In the genomic region with DNA sequence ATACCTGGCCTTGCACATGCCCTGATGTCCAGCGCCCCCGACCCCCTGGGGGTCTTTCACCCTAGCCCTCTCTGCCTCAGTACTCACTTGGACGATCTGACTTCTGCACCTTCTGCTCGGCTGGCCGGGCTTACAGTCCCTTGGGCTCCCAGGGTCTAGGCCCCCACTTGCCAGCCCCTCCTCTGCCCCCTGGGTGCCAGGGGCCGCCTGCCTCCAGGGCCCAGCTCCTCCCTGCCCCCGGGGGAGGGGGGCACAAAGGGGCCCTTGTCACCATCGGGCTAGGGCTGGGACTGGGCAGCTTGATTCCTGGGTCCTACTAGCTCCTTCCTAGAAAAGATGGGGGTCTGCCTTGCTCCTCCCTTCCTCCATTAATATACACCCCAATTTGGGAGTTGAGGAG, we compare ENCODE assay signal across 13 mouse cellular contexts. TPM values are rescaled to one million over a fixed set of nuclear protein-coding genes. Genes with fewer than 3 reads are reported as not detected.
DNase-seq lines count a peak whose midpoint lies in the region; ATAC-seq and TF ChIP-seq lines count a peak whose summit lies in the region.
"Had no signal": no experiment of that assay in that cellular context is flagged by ENCODE, and none has a peak within 500 bp of the region (broad histone marks: within the 10 kb centered on the region; RNA-seq: fewer than 3 reads in every experiment).

Mag (minus strand) TSS at position 142 of the 400 bp plus-strand sequence.

- no peaks in the 10 kb centered on the region for H3K36me3 ChIP-seq in midbrain, postnatal 0 days (ENCODE audit: insufficient read depth, low read length)
- H3K36me3 ChIP-seq: limb, embryonic 15.5 days had no signal

- ATAC-seq in midbrain, postnatal 0 days (ENCODE audit: low FRiP score), result no peak

- peak in 1 of 2 experiments; percentile 7 for DNase-seq in frontal cortex, adult 2 months (ENCODE audit: extremely low spot score in 1 of 2, low spot score in 1 of 2)
- DNase-seq in frontal cortex, postnatal 10 days (ENCODE audit: low spot score in 2 of 2), result no peak
- DNase-seq in retina, embryonic 14.5 days (ENCODE audit: low spot score), result peak; percentile 0
- DNase-seq in retina, postnatal 1 day, result no peak
- no peak for DNase-seq in layer of hippocampus, postnatal 25 days (ENCODE audit: extremely low spot score in 1 of 2, low spot score in 1 of 2)
- no peak for DNase-seq in kidney, adult 11 months
- DNase-seq in midbrain, postnatal 0 days (ENCODE audit: low spot score), result no peak
- DNase-seq: heart, postnatal 4 days; lung, adult 18-20 months had no signal

- no peaks in the 10 kb centered on the region for H3K27me3 ChIP-seq in midbrain, postnatal 0 days (ENCODE audit: insufficient read depth, low read length)
- H3K27me3 ChIP-seq: limb, embryonic 15.5 days had no signal

- H3K4me2 ChIP-seq in midbrain, postnatal 0 days (ENCODE audit: low read depth, low read length, poor library complexity, severe bottlenecking), result no peak within 1 kb of the TSS
- H3K4me2 ChIP-seq: heart, embryonic 11.5 days; limb, embryonic 15.5 days had no signal

- H3K27ac ChIP-seq in midbrain, postnatal 0 days (ENCODE audit: low read depth, low read length), result no peak within 1 kb of the TSS
- H3K27ac ChIP-seq: kidney, postnatal 0 days; limb, embryonic 15.5 days had no signal

- H3K4me3 ChIP-seq in midbrain, postnatal 0 days (ENCODE audit: low read depth, low read length), result no peak within 1 kb of the TSS
- H3K4me3 ChIP-seq: limb, embryonic 15.5 days had no signal

- WGBS in midbrain, postnatal 0 days, result 76% methylated on average over 8 of the region's 8 CpGs

- no peaks in the 10 kb centered on the region for H3K9me3 ChIP-seq in midbrain, postnatal 0 days (ENCODE audit: low read length)
- H3K9me3 ChIP-seq: limb, embryonic 15.5 days had no signal

- H3K9ac ChIP-seq in midbrain, postnatal 0 days (replicated peaks; ENCODE audit: low read length, poor library complexity, severe bottlenecking), result no peak within 1 kb of the TSS
- H3K9ac ChIP-seq: limb, embryonic 15.5 days had no signal

- no peaks in the 10 kb centered on the region for H3K4me1 ChIP-seq in midbrain, postnatal 0 days (ENCODE audit: insufficient read depth, low read length)

- no peak for TF ChIP-seq CTCF in midbrain, postnatal 0 days (IDR thresholded peaks at IDR 0.05)

RNA-seq across cellular contexts. Expression of gene Mag, which starts in this region (rescaled TPM):
- 208 and 271 TPM in 2 replicates for polyA plus RNA-seq in frontal cortex, adult 2 months (2012; rRNA removed)
- total RNA-seq in layer of hippocampus, postnatal 25 days (2021), result 100 to 1,000 TPM; 319 to 342 TPM
- total RNA-seq in midbrain, postnatal 0 days (2014; rRNA removed), result 5.3 and 14.9 TPM in 2 replicates
- 5.7 and 6.9 TPM in 2 replicates for polyA plus RNA-seq in midbrain, postnatal 0 days (2015; fragmentation: Nextera tagmentation; extraction: Ambion mirVana)
- total RNA-seq: MEL had no signal

Comparison
In these comparisons a context has a peak if more than half of its experiments do, and no peak if none do; other contexts are left out.
1. RNA of gene Mag (total RNA-seq): 319 to 342 TPM in layer of hippocampus, postnatal 25 days; 5.3 to 14.9 TPM in midbrain, postnatal 0 days; every median in the first group is over 10 times any median in the second.
2. RNA of gene Mag (polyA plus RNA-seq): 208 to 271 TPM in frontal cortex, adult 2 months; 5.7 to 6.9 TPM in midbrain, postnatal 0 days; every median in the first group is over 10 times any median in the second.